Mouse (Mus musculus) lung, embryonic 14.5 days (tissue): ENCODE measurements at regions not wholly inside any gene's neighbourhood (a gene's known extent, or its start where the extent isn't known, plus 50 kb on each side); places are given as distances from the start of the nearest gene placed in this dataset.

Source experiments
- ATAC-seq: fragments of 200-750 bp; cut with Nextera tagmentation; 2 replicates; pipeline ENCODE4 v1.8.0; 2017; ENCODE audit warnings: mild to moderate bottlenecking, moderate TSS enrichment, moderate library complexity; ENCODE audit not compliant: insufficient read depth
- DNase-seq: peaks from one replicate; pipeline ENCODE4 v3.0.0-alpha.2; 2015
- H3K27ac ChIP-seq: fragments of 300-500 bp; sonication (generic); 2 replicates; pipeline ENCODE4 v1.5.1; 2014; ENCODE audit warnings: low read depth, mild to moderate bottlenecking, moderate library complexity
- H3K27me3 ChIP-seq: fragments of 300-500 bp; sonication (generic); 2 replicates; pipeline ENCODE4 v1.6.1; 2014; ENCODE audit warnings: low read length, control low read depth; ENCODE audit not compliant: insufficient read depth
- H3K36me3 ChIP-seq: fragments of 300-500 bp; sonication (generic); 2 replicates; pipeline ENCODE4 v1.6.1; 2014; ENCODE audit warnings: control low read depth; ENCODE audit not compliant: insufficient read depth
- H3K4me1 ChIP-seq: fragments of 300-500 bp; sonication (generic); 2 replicates; pipeline ENCODE4 v1.6.1; 2014; ENCODE audit warnings: antibody characterized with exemption, control low read depth; ENCODE audit not compliant: insufficient read depth
- H3K4me2 ChIP-seq: fragments of 300-500 bp; sonication (generic); 2 replicates; pipeline ENCODE4 v1.6.1; 2014; ENCODE audit warnings: mild to moderate bottlenecking
- H3K4me3 ChIP-seq: fragments of 300-500 bp; sonication (generic); 2 replicates; pipeline ENCODE4 v1.5.1; 2014; ENCODE audit warnings: low read depth, low read length
- H3K9ac ChIP-seq: fragments of 300-500 bp; sonication (generic); 2 replicates; pipeline ENCODE4 v1.6.1; 2014
- H3K9me3 ChIP-seq: fragments of 300-500 bp; sonication (generic); 2 replicates; pipeline ENCODE4 v1.6.1; 2016; ENCODE audit warnings: low read depth, low read length, control low read depth
- CTCF ChIP-seq: IDR thresholded peaks from 2 replicates; pipeline ENCODE4 v1.5.1; 2016; ENCODE audit warnings: antibody characterized with exemption, low read depth
- WGBS: fragments of 180-500 bp; shearing (Covaris S2); extraction: QIAGEN DNeasy Blood & Tissue Kit; methylation state at CpG from one replicate; pipeline ENCODE4 v1.1.7; 2014; 5-methylcytosine and 5-hydroxymethylcytosine counted together

- Histone ChIP-seq H3K4me3 (no peak overlapping the region), H3K4me1 (no peaks in the 10 kb centered on the region), H3K36me3 (no peaks in the 10 kb centered on the region), H3K27ac (no peak overlapping the region), H3K9me3 (no peaks in the 10 kb centered on the region), H3K9ac (no peak overlapping the region), H3K27me3 (no peaks in the 10 kb centered on the region), H3K4me2 (no peak overlapping the region)
- TF ChIP-seq CTCF = no peak; the same call in 1 of the 2 replicates
- DNase-seq (peak; percentile 59), ATAC-seq (peak; percentile 62; the same call in 1 of the 2 replicates)
- WGBS = 66% methylated on average over 11 of the region's 11 CpGs
These were observed 419.6 kb upstream of the Gm10131 start for GRCm38 (mm10) chr8:34530896-34531679.

GRCm38 (mm10) chr8:34530046-34530445 is 418.5 kb upstream of the Gm10131 start:
- H3K27ac ChIP-seq = no peak overlapping the region
- 34% methylated on average over 5 of the region's 5 CpGs for WGBS
- no peak overlapping the region for H3K4me3 ChIP-seq
- H3K4me1 ChIP-seq = no peaks in the 10 kb centered on the region
- no peak overlapping the region for H3K4me2 ChIP-seq
- H3K9me3 ChIP-seq = no peaks in the 10 kb centered on the region
- H3K36me3 ChIP-seq = no peaks in the 10 kb centered on the region
- no peak for DNase-seq
- no peaks in the 10 kb centered on the region for H3K27me3 ChIP-seq
- H3K9ac ChIP-seq = no peak overlapping the region
- no peak for TF ChIP-seq CTCF
- ATAC-seq = no peak

DNA sequence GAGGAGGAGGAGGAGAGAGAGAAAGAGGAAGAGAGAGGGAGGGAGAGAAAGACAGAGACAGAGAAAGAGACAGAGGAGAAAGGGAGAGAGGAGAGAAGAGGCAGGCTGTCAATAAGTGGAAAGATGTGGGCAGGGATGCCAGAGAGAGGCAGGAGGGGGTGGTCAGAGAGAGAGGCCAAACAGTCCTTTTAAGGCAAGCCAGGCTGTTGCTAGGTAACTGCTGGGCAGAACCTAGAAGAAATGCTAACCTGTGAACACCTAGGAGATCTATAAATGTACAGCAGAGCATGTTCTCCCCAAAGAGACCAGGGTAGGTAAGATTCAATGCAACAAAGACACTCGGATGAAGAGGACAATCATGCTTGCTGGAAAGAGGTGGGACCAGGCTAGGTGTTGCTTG is 417.9 kb upstream of the Gm10131 start:
- no peak overlapping the region for H3K9ac ChIP-seq
- no peak for TF ChIP-seq CTCF
- no peaks in the 10 kb centered on the region for H3K9me3 ChIP-seq
- H3K27me3 ChIP-seq = no peaks in the 10 kb centered on the region
- no peak overlapping the region for H3K27ac ChIP-seq
- DNase-seq (no peak), ATAC-seq (no peak)
- no peak overlapping the region for H3K4me3 ChIP-seq
- H3K4me2 ChIP-seq = no peak overlapping the region
- H3K4me1 ChIP-seq = no peaks in the 10 kb centered on the region
- H3K36me3 ChIP-seq = no peaks in the 10 kb centered on the region
- 47% methylated on average over 1 of the region's 1 CpGs for WGBS

- ATAC-seq (no peak), DNase-seq (no peak)
- Histone ChIP-seq H3K27me3 (no peaks in the 10 kb centered on the region), H3K9ac (no peak overlapping the region), H3K4me1 (no peaks in the 10 kb centered on the region), H3K4me3 (no peak overlapping the region), H3K4me2 (no peak overlapping the region), H3K36me3 (no peaks in the 10 kb centered on the region), H3K9me3 (no peaks in the 10 kb centered on the region), H3K27ac (no peak overlapping the region)
- WGBS = 71% methylated on average over 3 of the region's 3 CpGs
- no peak for TF ChIP-seq CTCF
These were observed 416.7 kb upstream of the Gm10131 start for GRCm38 (mm10) chr8:34528213-34528612.

DNA sequence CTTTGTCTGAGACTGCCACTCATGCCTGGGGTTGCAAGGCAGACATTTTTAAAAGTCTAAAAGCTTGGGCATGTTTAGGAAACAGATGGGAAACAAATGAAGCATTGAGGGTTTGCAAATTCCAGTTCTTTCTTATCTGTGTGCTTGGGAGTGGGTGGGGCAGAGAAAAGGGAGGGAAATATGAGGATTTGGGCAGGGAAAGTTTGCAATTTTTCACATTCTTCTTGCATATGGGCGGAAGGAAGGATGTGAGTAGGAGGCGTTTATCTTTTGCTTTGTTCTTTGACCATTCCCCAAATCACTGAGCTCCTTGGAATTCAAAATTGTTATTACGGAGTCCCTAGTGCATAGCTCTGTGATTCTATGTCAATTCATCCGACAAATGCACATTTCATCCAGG is 413.7 kb upstream of the Gm10131 start:
- H3K4me2 ChIP-seq = no peak overlapping the region
- H3K4me3 ChIP-seq = no peak overlapping the region
- H3K36me3 ChIP-seq = no peaks in the 10 kb centered on the region
- no peaks in the 10 kb centered on the region for H3K9me3 ChIP-seq
- ATAC-seq (no peak), DNase-seq (peak; percentile 19)
- no peak for TF ChIP-seq CTCF
- H3K4me1 ChIP-seq = no peaks in the 10 kb centered on the region
- 35% methylated on average over 4 of the region's 4 CpGs for WGBS
- H3K27me3 ChIP-seq = no peaks in the 10 kb centered on the region
- no peak overlapping the region for H3K9ac ChIP-seq
- H3K27ac ChIP-seq = no peak overlapping the region

DNA sequence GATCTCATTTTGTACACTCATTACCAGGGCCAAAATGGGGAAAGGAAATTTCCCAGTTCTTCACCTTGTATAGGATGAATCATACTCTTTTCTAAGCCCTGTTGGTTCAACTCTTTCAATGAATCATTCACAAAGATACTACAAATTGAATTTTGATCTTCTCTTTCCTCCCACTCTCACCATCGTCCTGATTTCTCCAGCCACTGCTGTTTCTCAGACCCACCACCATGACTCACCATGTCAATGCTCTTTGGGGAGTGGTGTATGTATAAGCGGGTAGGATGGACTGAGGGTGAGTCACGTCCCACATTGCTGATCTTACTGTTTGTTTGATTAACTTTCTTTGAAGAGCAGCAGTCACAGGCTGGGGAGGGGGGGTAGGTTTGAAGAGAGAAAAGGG is 412.3 kb upstream of the Gm10131 start:
- H3K27ac ChIP-seq = no peak overlapping the region
- no peak for ATAC-seq
- no peak overlapping the region for H3K4me3 ChIP-seq
- 64% methylated on average over 3 of the region's 3 CpGs for WGBS
- DNase-seq = no peak
- H3K9ac ChIP-seq = no peak overlapping the region
- no peak overlapping the region for H3K4me2 ChIP-seq
- no peaks in the 10 kb centered on the region for H3K4me1 ChIP-seq
- TF ChIP-seq CTCF = no peak
- no peaks in the 10 kb centered on the region for H3K36me3 ChIP-seq
- H3K27me3 ChIP-seq = no peaks in the 10 kb centered on the region
- no peaks in the 10 kb centered on the region for H3K9me3 ChIP-seq

- H3K4me3 ChIP-seq = no peak overlapping the region
- no peak for TF ChIP-seq CTCF
- no peak overlapping the region for H3K27ac ChIP-seq
- no peak overlapping the region for H3K9ac ChIP-seq
- 70% methylated on average over 7 of the region's 7 CpGs for WGBS
- H3K27me3 ChIP-seq = no peaks in the 10 kb centered on the region
- no peaks in the 10 kb centered on the region for H3K9me3 ChIP-seq
- ATAC-seq (no peak), DNase-seq (no peak)
- no peaks in the 10 kb centered on the region for H3K36me3 ChIP-seq
- H3K4me2 ChIP-seq = no peak overlapping the region
- H3K4me1 ChIP-seq = no peaks in the 10 kb centered on the region
These were observed 409.8 kb upstream of the Gm10131 start for GRCm38 (mm10) chr8:34521316-34521715.
